Mouse (Mus musculus) hindbrain, postnatal 0 days (tissue): ENCODE measurements around the gene Lbx2. TPM values are rescaled to one million over a fixed set of nuclear protein-coding genes. Genes with fewer than 3 reads are reported as not detected.
A peak's percentile ranks its signal among the peaks of the same experiment; 100 is the strongest.

Experiments
- ATAC-seq: fragments of 200-750 bp; cut with Nextera tagmentation; 2 replicates; pipeline ENCODE4 v1.8.0; 2017; ENCODE audit warnings: mild to moderate bottlenecking, moderate TSS enrichment, moderate library complexity
- DNase-seq: peaks from one replicate; pipeline ENCODE4 v3.0.0-alpha.2; 2015; ENCODE audit warnings: low spot score
- H3K27ac ChIP-seq: fragments of 300-500 bp; sonication (generic); 2 replicates; pipeline ENCODE4 v1.5.1; 2014; ENCODE audit warnings: mild to moderate bottlenecking
- H3K27me3 ChIP-seq: fragments of 300-500 bp; sonication (generic); 2 replicates; pipeline ENCODE4 v1.6.1; 2014; ENCODE audit warnings: low read length, mixed read lengths; ENCODE audit not compliant: insufficient read depth
- H3K36me3 ChIP-seq: fragments of 300-500 bp; sonication (generic); 2 replicates; pipeline ENCODE4 v1.6.1; 2014; ENCODE audit warnings: low read length, mixed read lengths; ENCODE audit not compliant: insufficient read depth
- H3K4me1 ChIP-seq: fragments of 300-500 bp; sonication (generic); 2 replicates; pipeline ENCODE4 v1.6.1; 2014; ENCODE audit warnings: antibody characterized with exemption, low read length, mixed read lengths; ENCODE audit not compliant: insufficient read depth
- H3K4me2 ChIP-seq: fragments of 300-500 bp; sonication (generic); 2 replicates; pipeline ENCODE4 v1.6.1; 2014; ENCODE audit warnings: low read depth, mild to moderate bottlenecking, low read length, moderate library complexity, mixed read lengths
- H3K4me3 ChIP-seq: fragments of 300-500 bp; sonication (generic); 2 replicates; pipeline ENCODE4 v1.5.1; 2014; ENCODE audit warnings: low read length
- H3K9ac ChIP-seq: fragments of 300-500 bp; sonication (generic); replicated peaks from 2 replicates; pipeline ENCODE4 v1.6.1; 2014; ENCODE audit warnings: mild to moderate bottlenecking, low read length, moderate library complexity, mixed read lengths
- H3K9me3 ChIP-seq: fragments of 300-500 bp; sonication (generic); 2 replicates; pipeline ENCODE4 v1.6.1; 2016; ENCODE audit warnings: low read length, mixed read lengths
- CTCF ChIP-seq: IDR thresholded peaks from 2 replicates; pipeline ENCODE4 v1.5.1; 2016; ENCODE audit warnings: antibody characterized with exemption, control low read depth, low read depth
- WGBS: fragments of 180-500 bp; shearing (Covaris S2); extraction: QIAGEN DNeasy Blood & Tissue Kit; methylation state at CpG from one replicate; pipeline ENCODE4 v1.1.7; 2014; 5-methylcytosine and 5-hydroxymethylcytosine counted together
- polyA plus RNA-seq: library from polyadenylated mRNA; unstranded; fragments of >200 nt; fragmentation: Nextera tagmentation; extraction: Ambion mirVana; gene quantifications from 2 replicates; pipeline ENCODE4 v1.2.1, GENCODE M21; 2015
- total RNA-seq: library from RNA; depleted of rRNA; stranded (reverse); fragments of >200 nt; gene quantifications from 2 replicates; pipeline ENCODE4 v1.2.3, GENCODE M21; 2014

Lbx2 gene
- total and polyA plus RNA-seq, 2 experiments from 2014 or later, result not detected

DNA sequence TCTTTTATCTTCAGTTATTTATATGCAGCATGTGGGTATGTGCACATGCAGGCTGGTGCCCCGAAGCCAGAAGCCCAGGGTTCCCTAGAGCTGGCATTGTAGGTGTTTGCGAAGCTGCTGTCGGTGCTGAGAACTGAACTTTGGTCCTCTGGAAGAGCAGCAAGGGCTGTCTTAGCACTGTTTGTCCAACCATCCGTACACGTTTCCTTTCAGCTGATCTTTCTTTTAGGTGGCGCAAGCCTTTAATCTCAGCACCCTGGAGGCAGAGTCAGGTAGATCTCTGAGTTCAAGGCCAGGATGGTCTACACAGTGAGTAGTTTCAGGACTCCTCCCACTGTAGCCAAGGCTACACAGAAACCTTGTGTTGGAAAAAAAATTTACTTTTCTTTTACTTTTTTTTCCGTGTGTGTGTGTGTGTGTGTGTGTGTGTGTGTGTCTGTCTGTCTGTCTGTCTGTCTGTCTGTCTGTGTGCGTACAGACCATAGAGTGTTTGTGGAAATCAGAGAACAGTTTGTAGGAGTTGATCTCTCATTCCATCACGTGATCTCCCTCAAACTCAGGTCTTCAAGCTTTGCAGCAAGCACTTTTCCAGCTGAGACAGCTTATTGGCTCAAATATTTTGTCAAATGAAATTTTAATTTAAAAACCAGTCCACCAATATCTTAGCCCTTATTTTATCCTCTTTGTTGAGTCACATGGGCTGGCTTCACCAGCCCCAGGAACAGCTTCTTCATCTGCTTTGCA, 46.2 kb downstream of the Lbx2 start:
- DNase-seq (no peak), ATAC-seq (no peak)
- Histone ChIP-seq H3K9ac (no peak overlapping the region), H3K27ac (no peak overlapping the region), H3K27me3 (no peaks in the 10 kb centered on the region), H3K4me2 (no peak overlapping the region), H3K4me3 (no peak overlapping the region), H3K9me3 (no peaks in the 10 kb centered on the region), H3K36me3 (no peaks in the 10 kb centered on the region), H3K4me1 (0 out of 2 replicates have a peak, but pooled peaks cover 6% of the 10 kb centered on the region)
- no peak for TF ChIP-seq CTCF
- 85% methylated on average over 9 of the region's 9 CpGs for WGBS

DNA sequence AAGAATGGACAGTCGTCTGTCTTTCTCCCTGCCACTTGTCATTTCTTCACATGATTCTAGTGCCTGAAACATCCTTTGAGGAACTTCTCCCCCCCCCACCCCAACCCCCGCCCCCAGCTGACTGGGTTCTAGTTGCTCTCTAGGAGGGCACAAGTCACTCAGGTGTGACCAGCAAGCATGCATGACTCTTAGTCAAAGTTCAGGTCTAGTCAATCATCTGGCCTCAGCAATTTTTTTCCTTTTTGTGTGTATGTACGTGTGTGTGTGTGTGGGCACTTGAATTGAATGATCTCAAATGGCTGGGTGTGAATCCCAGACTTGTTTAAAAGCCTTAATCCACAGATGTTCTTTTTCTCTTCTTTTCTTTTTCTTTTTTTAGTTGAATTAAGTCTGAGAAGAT, 48.1 kb downstream of the Lbx2 start:
- no peak overlapping the region for H3K4me3 ChIP-seq
- ATAC-seq (no peak), DNase-seq (no peak)
- 72% methylated on average over 3 of the region's 3 CpGs for WGBS
- H3K27ac ChIP-seq, result no peak overlapping the region
- no peaks in the 10 kb centered on the region for H3K27me3 ChIP-seq
- H3K36me3 ChIP-seq, result no peaks in the 10 kb centered on the region
- no peak overlapping the region for H3K9ac ChIP-seq
- H3K4me1 ChIP-seq, result 0 out of 2 replicates have a peak, but pooled peaks cover 8% of the 10 kb centered on the region
- TF ChIP-seq CTCF, result no peak
- no peak overlapping the region for H3K4me2 ChIP-seq
- H3K9me3 ChIP-seq, result no peaks in the 10 kb centered on the region

DNA sequence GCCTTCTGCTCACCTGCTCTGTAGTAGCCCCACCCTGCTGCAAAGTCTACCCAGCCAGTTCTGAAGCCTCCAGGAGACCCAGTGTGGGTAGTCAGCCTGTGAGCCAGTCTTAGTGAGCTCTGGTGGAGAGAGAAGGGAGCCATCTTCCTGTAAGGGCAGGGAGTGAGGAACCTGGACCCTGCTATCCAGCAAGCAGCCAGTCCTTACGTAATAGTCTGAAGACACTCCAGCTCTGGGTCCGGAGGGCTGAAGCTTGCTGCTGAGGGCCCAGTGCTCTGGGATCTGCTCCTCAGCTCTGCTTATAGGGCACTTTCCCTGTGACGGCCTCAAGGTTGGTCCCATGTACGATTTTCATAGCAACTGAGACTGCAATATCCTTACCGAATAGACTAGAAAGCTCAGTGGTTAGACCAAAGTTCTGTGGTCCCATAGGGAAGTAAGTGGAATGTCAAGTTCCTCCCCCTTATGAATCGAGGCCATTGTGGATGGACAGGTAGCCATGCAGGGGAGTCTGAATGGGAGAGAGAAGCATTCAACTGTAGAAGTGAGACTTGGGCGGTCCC, 48.9 kb downstream of the Lbx2 start, which contains the start of gene Rtkn:
Gene Rtkn, plus strand, starts transcription at position 513 of the 563 bp plus-strand sequence.
- ATAC-seq, result no peak
- no peak for DNase-seq
- H3K9ac ChIP-seq, result no peak within 1 kb of the TSS; the same call in 1 of the 2 replicates
- H3K36me3 ChIP-seq, result no peaks in the 10 kb centered on the region
- peak within 1 kb of the TSS; percentile 55 for H3K4me2 ChIP-seq
- peak within 1 kb of the TSS; percentile 89; the same call in 1 of the 2 replicates for H3K27ac ChIP-seq
- 61% methylated on average over 7 of the region's 7 CpGs for WGBS
- H3K9me3 ChIP-seq, result no peaks in the 10 kb centered on the region
- no peaks in the 10 kb centered on the region for H3K27me3 ChIP-seq
- H3K4me1 ChIP-seq, result 0 out of 2 replicates have a peak, but pooled peaks cover 8% of the 10 kb centered on the region
- TF ChIP-seq CTCF, result no peak
- H3K4me3 ChIP-seq, result peak within 1 kb of the TSS; percentile 21

DNA sequence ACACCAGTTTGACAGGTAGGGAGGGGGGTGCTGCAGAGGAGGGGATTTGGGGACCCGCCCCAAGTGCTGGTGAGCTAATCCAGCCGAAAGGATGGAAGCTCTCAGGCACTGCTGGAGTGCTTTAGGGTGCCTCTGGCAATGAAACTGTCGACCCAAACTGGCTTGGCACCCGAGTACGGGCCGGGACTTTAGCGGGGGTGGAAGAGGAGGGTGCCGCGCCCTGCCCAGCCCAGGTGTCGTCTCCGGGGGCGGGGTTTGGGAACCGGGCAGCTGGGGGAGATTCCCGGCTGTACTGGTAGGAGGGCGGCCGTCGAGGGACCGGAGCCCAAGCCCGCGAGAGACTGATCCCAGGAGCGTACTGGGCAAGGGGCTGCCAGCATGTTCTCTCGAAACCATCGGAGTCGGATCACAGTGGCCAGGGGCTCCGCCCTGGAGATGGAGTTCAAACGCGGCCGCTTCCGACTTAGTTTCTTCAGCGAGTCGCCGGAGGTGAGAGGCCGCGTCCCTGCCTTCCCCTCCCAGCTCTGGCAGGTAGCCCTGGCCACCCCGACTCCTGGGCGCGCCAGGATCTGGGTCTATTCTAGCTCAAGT, 49.5 kb downstream of the Lbx2 start:
- no peak for TF ChIP-seq CTCF
- no peaks in the 10 kb centered on the region for H3K27me3 ChIP-seq
- ATAC-seq, result no peak
- 0 out of 2 replicates have a peak, but pooled peaks cover 8% of the 10 kb centered on the region for H3K4me1 ChIP-seq
- H3K27ac ChIP-seq, result 0 out of 2 replicates have a peak overlapping the region, but pooled peaks have one; percentile 89
- 8% methylated on average over 37 of the region's 37 CpGs for WGBS
- peak overlapping the region; percentile 55 for H3K4me2 ChIP-seq
- H3K36me3 ChIP-seq, result no peaks in the 10 kb centered on the region
- no peak overlapping the region for H3K9ac ChIP-seq
- H3K4me3 ChIP-seq, result peak overlapping the region; percentile 21
- DNase-seq, result no peak
- H3K9me3 ChIP-seq, result no peaks in the 10 kb centered on the region

DNA sequence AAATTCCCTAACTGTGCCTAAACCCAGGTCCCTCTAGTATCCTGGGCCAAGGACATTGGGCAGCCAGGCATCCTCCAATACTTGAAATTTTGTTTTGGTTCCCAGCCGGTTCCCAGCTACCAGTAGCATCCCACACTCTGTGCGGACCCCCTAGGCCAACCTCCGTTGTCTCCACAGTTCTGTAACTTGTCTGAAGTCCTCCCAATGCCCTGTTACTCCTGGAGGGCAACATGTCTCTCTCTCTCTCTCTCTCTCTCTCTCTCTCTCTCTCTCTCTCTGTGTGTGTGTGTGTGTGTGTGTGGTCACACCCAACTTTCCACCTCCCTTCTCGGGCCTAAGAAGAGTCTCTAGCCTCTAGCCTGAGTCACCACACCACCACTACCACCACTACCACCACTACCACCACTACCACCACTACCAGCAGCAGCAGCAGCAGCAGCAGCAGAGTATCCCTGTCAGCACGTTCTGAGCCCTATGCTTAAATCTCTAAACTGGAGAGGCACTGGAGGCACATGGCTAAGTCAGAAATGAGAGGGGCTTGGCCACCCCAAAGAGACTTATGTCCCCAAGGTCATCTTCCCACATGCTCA, 50.2 kb downstream of the Lbx2 start:
- H3K4me3 ChIP-seq, result peak overlapping the region; percentile 28
- WGBS, result 19% methylated on average over 5 of the region's 5 CpGs
- H3K27me3 ChIP-seq, result no peaks in the 10 kb centered on the region
- peak overlapping the region; percentile 89 for H3K27ac ChIP-seq
- H3K9ac ChIP-seq, result peak overlapping the region; percentile 46
- H3K4me1 ChIP-seq, result 0 out of 2 replicates have a peak, but pooled peaks cover 8% of the 10 kb centered on the region
- H3K9me3 ChIP-seq, result no peaks in the 10 kb centered on the region
- ATAC-seq, result peak; percentile 3; the same call in 1 of the 2 replicates
- DNase-seq, result no peak
- peak overlapping the region; percentile 55 for H3K4me2 ChIP-seq
- no peaks in the 10 kb centered on the region for H3K36me3 ChIP-seq
- TF ChIP-seq CTCF, result no peak

DNA sequence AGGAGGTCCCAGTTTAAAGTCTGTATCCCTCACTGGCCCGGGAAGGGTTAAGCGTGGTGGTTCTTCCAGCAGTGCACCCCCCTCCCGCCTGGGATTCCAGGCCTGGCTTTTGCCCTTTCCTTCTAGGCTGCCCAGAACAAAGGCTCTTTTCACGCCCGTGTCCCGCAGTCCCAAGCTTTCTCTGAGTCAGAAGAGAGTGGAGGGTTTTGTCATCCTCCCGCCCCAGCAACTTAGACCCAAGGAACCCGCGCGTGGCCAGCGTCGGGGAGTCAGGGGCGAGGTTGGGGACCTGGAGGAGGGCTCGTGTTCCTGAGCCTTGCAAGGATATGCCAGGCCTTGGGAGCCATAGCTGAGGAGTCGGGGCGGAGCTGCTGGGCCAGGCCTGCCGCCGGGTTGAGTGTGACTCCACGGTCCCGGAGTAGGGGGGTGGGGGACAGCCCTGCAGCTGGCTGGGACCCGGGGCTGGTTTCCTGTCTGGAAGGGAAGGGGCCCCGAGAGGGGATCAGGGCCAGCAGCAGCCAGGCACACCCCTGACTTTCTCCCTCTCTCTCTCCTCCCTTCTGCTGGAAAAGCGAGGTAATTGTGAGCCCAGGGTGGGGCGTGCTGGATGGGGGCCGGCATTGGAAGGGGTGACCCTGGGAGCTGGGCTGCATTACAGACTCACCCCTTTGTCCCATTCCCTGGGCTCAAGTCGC, 50.9 kb downstream of the Lbx2 start:
- Histone ChIP-seq H3K27ac (peak overlapping the region; percentile 89), H3K4me3 (peak overlapping the region; percentile 28), H3K4me1 (peaks cover 12% of the 10 kb centered on the region; the same call in 1 of the 2 replicates), H3K27me3 (no peaks in the 10 kb centered on the region), H3K9me3 (no peaks in the 10 kb centered on the region), H3K4me2 (peak overlapping the region; percentile 55), H3K9ac (peak overlapping the region; percentile 46), H3K36me3 (no peaks in the 10 kb centered on the region)
- WGBS, result 2% methylated on average over 25 of the region's 26 CpGs
- no peak for TF ChIP-seq CTCF
- peak; percentile 71 for DNase-seq
- ATAC-seq, result peak; percentile 76
